Mouse (Mus musculus) E14TG2a.4 (cell line): ENCODE measurements at regions not wholly inside any gene's neighbourhood (a gene's known extent, or its start where the extent isn't known, plus 50 kb on each side); places are given as distances from the start of the nearest gene placed in this dataset.

Experiments used
- H3K27me3 ChIP-seq: 2 replicates; pipeline ENCODE4 v1.6.1; 2014; ENCODE audit warnings: low read length, control low read depth; ENCODE audit not compliant: insufficient read depth
- H3K36me3 ChIP-seq: 2 replicates; pipeline ENCODE4 v1.6.1; 2014; ENCODE audit warnings: low read length, control low read depth; ENCODE audit not compliant: insufficient read depth
- H3K4me1 ChIP-seq: replicated peaks from 2 replicates; pipeline ENCODE4 v1.6.1; 2014; ENCODE audit warnings: low read depth, low read length, control low read depth
- H3K4me3 ChIP-seq: replicated peaks from 2 replicates; pipeline ENCODE4 v1.5.1; 2014; ENCODE audit warnings: mild to moderate bottlenecking, low read length
- H3K9me3 ChIP-seq: 2 replicates; pipeline ENCODE4 v1.6.1; 2014; ENCODE audit warnings: low read length, control low read depth
- CTCF ChIP-seq: conservative IDR thresholded peaks from 2 replicates; pipeline ENCODE4 v1.5.1; 2014; ENCODE audit warnings: low read length
- NANOG ChIP-seq: IDR thresholded peaks from 2 replicates; pipeline ENCODE4 v1.6.1; 2014; ENCODE audit warnings: borderline replicate concordance, low read length, mixed read lengths
- POU5F1 ChIP-seq: IDR thresholded peaks from 2 replicates; pipeline ENCODE4 v1.6.1; 2014; ENCODE audit warnings: low read length, borderline replicate concordance

GRCm38 (mm10) chr3:17772886-17773285, 175.3 kb upstream of the Cypt12 start:
- H3K27me3 ChIP-seq: no peaks in the 10 kb centered on the region
- no peaks in the 10 kb centered on the region for H3K9me3 ChIP-seq
- H3K4me3 ChIP-seq: no peak overlapping the region
- TF ChIP-seq NANOG (no peak), POU5F1 (no peak), CTCF (no peak)
- no peaks in the 10 kb centered on the region for H3K4me1 ChIP-seq
- H3K36me3 ChIP-seq: no peaks in the 10 kb centered on the region

GRCm38 (mm10) chr3:17779152-17779551, 169.1 kb upstream of the Cypt12 start:
- Histone ChIP-seq H3K4me1 (no peaks in the 10 kb centered on the region), H3K9me3 (no peaks in the 10 kb centered on the region), H3K4me3 (no peak overlapping the region), H3K27me3 (peaks cover 2% of the 10 kb centered on the region; the same call in 1 of the 2 replicates), H3K36me3 (no peaks in the 10 kb centered on the region)
- TF ChIP-seq NANOG: no peak
- no peak for TF ChIP-seq POU5F1
- TF ChIP-seq CTCF: no peak

- peaks cover 38% of the 10 kb centered on the region for H3K27me3 ChIP-seq
- no peaks in the 10 kb centered on the region for H3K36me3 ChIP-seq
- TF ChIP-seq POU5F1: no peak
- no peak for TF ChIP-seq CTCF
- no peak for TF ChIP-seq NANOG
- H3K4me1 ChIP-seq: peaks cover 29% of the 10 kb centered on the region
- H3K9me3 ChIP-seq: no peaks in the 10 kb centered on the region
- H3K4me3 ChIP-seq: no peak overlapping the region
These were observed 164.1 kb upstream of the Cypt12 start for GRCm38 (mm10) chr3:17784076-17784475.

GRCm38 (mm10) chr3:17784587-17784986, 163.6 kb upstream of the Cypt12 start:
- H3K36me3 ChIP-seq: no peaks in the 10 kb centered on the region
- TF ChIP-seq NANOG (no peak), POU5F1 (no peak)
- no peak overlapping the region for H3K4me3 ChIP-seq
- H3K9me3 ChIP-seq: no peaks in the 10 kb centered on the region
- H3K27me3 ChIP-seq: peaks cover 43% of the 10 kb centered on the region
- H3K4me1 ChIP-seq: peaks cover 34% of the 10 kb centered on the region

GRCm38 (mm10) chr3:17785106-17786022, 162.8 kb upstream of the Cypt12 start:
- Histone ChIP-seq H3K9me3 (no peaks in the 10 kb centered on the region), H3K36me3 (no peaks in the 10 kb centered on the region), H3K4me3 (peak overlapping the region; percentile 76), H3K27me3 (peaks cover 47% of the 10 kb centered on the region), H3K4me1 (peaks cover 40% of the 10 kb centered on the region)
- TF ChIP-seq NANOG: no peak
- no peak for TF ChIP-seq CTCF
- TF ChIP-seq POU5F1: no peak

- H3K4me1 ChIP-seq: peaks cover 45% of the 10 kb centered on the region
- H3K4me3 ChIP-seq: peak overlapping the region; percentile 76
- H3K27me3 ChIP-seq: peaks cover 56% of the 10 kb centered on the region
- TF ChIP-seq NANOG (no peak), CTCF (no peak), POU5F1 (no peak)
- no peaks in the 10 kb centered on the region for H3K9me3 ChIP-seq
- H3K36me3 ChIP-seq: no peaks in the 10 kb centered on the region
These were observed 162.0 kb upstream of the Cypt12 start for GRCm38 (mm10) chr3:17786023-17786720.

GRCm38 (mm10) chr3:17786721-17787442, 161.3 kb upstream of the Cypt12 start:
- H3K9me3 ChIP-seq: no peaks in the 10 kb centered on the region
- no peaks in the 10 kb centered on the region for H3K36me3 ChIP-seq
- TF ChIP-seq POU5F1 (peak; percentile 67; the same call in 1 of the 2 replicates), NANOG (peak; percentile 89), CTCF (no peak)
- peak overlapping the region; percentile 76 for H3K4me3 ChIP-seq
- H3K4me1 ChIP-seq: peaks cover 45% of the 10 kb centered on the region
- peaks cover 59% of the 10 kb centered on the region for H3K27me3 ChIP-seq
